Mouse (Mus musculus) adrenal gland, adult 2 months (tissue): ENCODE results near the gene Ephb2. TPM values are rescaled to one million over a fixed set of nuclear protein-coding genes. Genes with fewer than 3 reads are reported as not detected.

ENCODE experiments used
- DNase-seq: peaks from one replicate; pipeline ENCODE4 v3.0.0; 2021
- polyA plus RNA-seq: library from polyadenylated mRNA; depleted of rRNA; stranded (reverse); fragments of >200 nt; gene quantifications from 2 replicates; pipeline ENCODE4 v1.2.3, GENCODE M21; 2012
- total RNA-seq, 2 experiments: library from RNA; stranded (reverse); gene quantifications; 2 replicates each; pipeline ENCODE4 v1.2.3; 2021

Gene Ephb2
- total and polyA plus RNA-seq, 3 experiments, result 18.1 to 101 (median 26.2) TPM

- DNase-seq, result no peak
Observed at GRCm38 (mm10) chr4:136651882-136652527, 183.8 kb downstream of the Ephb2 start.

DNA sequence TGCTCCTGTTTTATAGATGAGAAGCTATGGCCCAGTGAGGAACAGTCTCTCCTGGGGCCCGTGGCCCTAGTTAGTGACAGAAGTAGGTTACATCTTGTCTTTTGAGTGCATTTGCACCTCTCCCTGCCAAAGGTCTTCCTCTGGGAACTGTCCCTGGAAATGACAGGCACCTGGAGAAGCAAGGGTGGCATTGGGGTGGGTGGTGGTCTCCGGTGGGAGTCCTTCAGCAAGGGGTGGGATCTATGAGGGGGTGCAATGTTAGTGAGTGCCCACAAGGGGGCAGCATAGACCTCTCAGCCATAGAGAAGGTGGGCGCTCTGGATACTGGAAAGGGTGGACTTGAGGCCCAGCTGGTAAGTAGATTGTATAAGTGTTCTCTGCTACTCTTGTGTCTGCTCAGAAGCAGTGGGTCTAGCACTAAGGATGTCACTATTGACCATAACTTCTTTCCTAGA is 184.4 kb downstream of the Ephb2 start:
- no peak for DNase-seq

- no peak for DNase-seq
Observed at GRCm38 (mm10) chr4:136650261-136650660, 185.5 kb downstream of the Ephb2 start.

DNA sequence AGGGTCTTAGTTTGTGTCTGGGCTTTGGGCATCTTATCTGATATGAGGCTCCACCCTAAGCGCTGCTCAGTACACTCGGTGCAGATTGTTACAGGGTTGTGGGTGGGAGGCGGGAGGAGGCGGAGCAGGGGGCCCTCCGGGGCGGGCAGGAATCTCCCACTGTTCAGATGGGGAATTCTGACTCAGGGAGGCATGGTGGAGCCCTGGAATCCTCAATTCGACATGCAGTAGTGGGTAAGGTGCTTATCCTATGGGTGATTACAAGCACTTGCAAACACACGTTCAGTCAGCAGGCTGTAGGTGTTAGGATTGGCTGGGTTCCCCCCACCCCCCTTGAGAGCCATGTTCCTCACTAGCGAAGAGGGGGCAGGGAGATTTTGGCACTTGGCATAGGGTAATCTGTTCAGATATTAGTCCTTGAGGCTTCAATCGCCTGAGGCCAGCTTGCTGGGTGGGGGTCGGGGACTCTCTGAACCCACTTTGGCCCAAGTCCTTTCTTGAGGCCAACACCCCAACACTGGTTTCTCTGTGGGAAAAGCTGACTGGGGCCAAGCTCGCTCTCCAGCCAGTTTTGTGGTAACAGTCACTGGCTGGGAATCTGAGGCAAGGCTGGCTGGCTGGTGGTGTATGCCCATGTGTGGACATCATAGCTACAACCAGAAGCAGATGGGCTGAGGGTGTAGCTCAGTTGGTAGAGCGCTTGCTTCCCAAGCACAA is 186.2 kb downstream of the Ephb2 start:
- no peak for DNase-seq

DNA sequence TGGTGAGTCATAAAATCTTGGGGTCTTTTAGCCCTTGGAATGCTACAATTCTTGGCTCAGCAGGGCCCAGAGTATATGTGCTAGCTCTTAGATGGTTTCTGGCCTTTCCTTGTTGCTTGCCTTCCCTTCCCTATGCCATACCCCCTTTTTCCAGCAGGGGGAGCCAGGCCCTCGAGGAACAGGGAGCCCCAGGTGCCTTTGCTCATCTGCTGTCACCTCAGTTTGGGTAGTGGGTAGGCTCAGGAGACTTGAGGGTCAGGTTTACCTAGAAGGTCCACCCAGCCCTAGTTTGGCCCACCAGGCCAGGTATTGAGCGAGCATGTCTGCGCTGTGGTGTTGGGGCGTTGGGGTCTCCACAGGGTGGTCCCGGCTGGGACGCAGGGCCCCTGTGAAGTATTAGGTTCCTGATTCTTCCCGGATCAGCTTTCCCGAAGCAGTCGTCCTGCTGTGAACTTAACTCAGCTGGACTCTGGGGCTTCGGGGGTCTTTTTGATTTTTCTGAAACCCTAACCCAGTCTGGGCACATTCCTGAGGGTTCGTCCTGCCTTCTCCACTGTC is 186.8 kb downstream of the Ephb2 start:
- DNase-seq, result peak; percentile 82

DNA sequence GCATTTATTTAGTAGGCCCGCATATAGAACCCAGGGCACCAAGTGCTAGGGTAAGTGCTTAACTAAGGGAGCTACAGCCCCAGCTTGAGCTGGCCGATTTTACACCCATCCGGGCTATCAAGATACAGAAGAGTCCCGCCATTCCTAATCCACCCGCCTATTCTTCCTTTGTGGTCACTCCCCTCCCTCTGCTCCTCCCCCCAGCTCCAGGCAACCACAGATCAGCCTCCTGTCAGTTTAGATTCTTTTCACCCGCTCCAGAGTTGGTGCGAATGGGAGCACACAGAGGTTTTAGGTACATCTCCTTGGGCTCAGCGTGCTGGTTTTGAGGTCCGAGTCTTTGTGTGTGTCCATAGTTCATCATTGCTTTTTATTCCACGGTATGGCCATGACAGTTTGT is 196.9 kb downstream of the Ephb2 start:
- DNase-seq, result no peak

GRCm38 (mm10) chr4:136638230-136638750 is 197.5 kb downstream of the Ephb2 start:
- DNase-seq, result no peak

DNA sequence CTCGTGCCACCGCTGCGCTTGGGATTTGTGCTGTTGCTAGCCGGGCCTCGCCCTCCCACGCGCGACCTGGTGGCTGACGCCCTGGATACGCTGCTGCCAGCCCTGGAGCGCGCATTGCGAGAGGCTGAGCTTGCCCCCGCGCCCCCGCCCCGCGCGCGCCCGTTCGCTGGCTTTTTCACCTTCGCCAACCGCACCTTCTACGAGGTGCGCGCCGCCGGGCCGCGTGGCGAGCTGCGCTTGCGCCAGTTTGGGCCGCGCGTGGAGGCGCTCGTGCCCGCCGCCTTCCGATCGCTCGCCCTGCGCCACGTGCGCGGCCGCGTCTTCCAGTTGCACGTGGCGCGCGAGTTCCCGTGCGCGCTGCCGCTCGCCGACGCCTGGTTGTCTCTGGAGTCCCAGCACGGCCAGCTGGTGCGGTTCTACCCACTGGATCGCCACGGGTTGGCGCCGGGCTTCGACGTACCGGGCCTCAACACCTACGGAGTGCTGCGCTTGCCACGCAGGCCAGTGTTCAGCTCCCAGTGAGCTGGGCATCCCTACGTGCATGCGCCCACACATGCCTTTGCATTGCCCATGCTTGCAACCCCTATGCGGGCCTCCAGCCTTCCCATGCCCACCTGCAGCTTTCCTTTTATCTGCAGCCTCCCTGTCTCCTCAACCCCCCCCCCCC is 198.1 kb downstream of the Ephb2 start:
- DNase-seq, result peak; percentile 13

- DNase-seq, result no peak
Observed at GRCm38 (mm10) chr4:136636983-136637562, 198.7 kb downstream of the Ephb2 start.

DNA sequence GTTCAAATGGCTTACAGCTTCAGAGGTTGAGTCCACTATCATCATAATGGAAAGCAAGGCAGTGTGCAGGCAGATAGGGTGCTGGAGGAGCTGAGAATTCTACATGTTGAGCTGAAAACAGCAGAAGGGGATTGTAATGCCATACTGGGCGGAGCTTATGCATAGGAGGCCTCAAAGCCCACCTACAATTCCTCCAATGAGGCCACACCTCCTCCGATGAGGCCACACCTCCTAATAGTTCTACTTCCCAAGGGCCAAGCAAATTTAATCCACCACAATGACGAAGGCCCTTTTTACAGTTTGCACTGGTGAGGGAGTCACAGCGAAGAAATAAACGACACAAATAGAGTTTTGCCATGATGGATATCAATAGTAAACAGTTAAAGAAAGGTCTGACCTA is 199.3 kb downstream of the Ephb2 start:
- no peak for DNase-seq

- DNase-seq, result no peak
Observed at GRCm38 (mm10) chr4:136635995-136636394, 199.8 kb downstream of the Ephb2 start.

GRCm38 (mm10) chr4:136631237-136631994 is 204.4 kb downstream of the Ephb2 start:
- peak; percentile 80 for DNase-seq

DNA sequence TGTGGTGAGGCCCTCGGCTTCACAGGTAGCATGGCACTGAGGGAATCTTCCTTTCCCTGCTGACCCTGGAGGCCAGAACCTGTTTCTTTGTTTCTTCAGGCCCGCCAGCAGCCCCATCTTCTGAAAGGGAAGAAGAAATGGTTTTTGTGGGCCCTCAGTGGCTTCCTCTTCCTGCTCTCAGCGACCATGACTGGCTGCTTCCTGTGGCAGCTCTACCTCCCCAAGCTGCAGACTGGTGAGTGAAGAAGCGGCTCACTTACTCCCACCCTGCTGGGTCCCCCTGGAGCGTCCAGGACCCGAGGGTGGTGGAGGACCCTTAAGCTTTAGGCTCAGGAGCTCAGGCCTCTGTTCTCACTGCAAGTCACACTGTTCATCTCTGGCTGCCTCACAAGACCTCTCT is 209.2 kb downstream of the Ephb2 start:
- no peak for DNase-seq

DNA sequence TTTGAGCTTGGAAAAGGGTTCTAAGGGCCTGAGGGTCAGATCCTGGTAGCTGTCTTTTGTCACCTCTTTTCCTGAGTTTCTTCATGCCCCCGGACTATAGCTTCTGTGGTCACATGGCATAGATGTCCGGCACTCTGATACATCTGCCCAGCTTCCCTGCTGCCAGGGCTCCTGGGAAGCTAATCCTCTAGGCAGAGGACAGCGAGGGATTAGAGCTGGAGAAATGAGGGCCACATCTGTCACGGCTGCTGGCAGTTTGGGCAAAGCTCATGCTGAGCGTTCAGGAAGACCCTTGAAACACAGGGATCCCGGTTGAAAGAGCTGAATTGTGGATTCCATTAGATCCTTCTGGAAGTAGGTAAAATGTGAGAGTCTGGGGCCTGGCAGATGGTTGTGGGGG is 213.4 kb downstream of the Ephb2 start, which contains the start of gene Lactbl1:
Gene Lactbl1 (plus strand): TSS at position 234 of the 400 bp plus-strand sequence.
- no peak for DNase-seq

DNA sequence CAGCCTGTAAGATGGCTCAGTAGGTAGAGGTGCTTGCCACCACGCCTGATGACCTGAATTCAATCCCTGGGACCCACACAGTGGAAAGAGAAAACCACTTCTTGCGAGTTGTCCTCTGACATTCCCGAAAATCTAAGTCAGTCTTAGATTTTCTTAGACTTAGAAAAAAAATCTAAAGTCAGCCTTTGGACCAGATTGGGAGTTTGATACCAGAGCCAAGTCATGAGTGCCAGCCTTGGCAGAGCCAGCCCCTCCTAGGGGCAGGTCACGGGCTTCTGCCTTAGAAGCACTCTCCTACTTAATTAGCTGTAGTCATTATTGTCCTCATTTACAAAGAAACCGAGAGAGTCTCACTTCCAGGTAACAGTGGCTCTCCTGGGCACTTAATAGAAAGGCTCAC is 213.8 kb downstream of the Ephb2 start:
- no peak for DNase-seq

- peak; percentile 30 for DNase-seq
Observed at GRCm38 (mm10) chr4:136621336-136621735, 214.5 kb downstream of the Ephb2 start.

DNA sequence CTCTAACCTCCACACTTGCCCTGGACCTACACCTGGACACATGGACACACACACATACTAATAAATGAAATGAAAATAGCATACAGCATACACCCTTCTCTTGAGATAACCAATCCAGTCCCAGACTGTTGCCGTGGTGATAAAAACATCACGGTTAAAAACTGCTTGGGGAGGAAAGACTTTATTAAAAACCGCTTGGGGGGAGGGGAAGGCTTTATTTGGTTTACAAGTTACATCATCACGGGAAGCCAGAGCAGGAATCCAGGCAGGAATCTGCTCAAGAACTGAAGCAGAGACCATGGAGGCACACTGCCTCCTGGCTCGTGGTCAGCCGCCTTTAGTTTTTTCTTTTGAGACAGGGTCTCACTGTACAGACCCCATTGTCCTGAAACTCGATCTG is 222.1 kb downstream of the Ephb2 start:
- DNase-seq, result no peak

DNA sequence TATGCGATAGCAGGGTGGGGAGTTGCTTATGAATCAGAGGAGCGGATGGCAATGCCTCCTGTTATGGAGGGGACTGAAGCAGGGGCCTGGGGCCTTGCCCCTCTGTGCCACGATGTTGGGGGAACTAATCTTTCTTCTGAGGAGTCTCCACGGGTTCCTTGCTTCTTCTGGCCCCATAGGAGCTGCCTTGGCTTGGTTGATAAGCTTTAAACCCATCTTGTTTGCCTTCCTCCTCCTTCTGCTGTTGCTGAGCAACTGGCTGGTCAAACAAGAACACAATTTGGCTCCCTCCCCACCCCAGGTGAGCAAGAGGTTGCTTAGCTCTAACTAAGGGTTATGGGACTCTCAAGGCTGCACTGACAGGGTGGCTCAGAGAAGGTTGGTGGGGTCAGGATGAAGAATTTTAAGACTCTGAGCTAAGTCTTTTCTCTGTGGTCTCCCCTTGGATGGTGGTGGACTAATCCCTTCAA is 225.4 kb downstream of the Ephb2 start, which contains the start of gene Tex46:
Gene Tex46 (plus strand): TSS at position 51 of the 470 bp plus-strand sequence.
- DNase-seq, result no peak

- DNase-seq, result no peak
Observed at GRCm38 (mm10) chr4:136605756-136606485, 229.9 kb downstream of the Ephb2 start.

DNA sequence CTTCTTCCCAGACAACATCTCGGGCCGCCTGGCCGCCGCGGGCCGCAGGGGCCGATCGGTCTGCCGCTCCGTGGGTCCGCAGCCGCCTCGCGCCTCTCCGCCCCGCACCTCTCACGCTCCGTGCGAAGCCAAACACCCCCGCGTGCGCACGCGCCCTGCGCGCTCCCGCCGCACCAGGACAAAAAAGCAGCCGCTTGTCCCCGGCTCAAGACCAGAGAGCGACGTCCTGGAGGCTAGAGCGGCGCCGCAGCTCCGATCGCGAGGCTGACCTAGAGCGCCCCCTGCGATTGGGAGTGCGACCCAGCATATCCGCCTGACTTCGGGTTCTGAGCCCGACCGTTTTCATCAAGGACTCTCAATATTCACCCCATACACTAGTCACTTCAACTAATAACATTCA is 233.2 kb downstream of the Ephb2 start, which contains the start of gene Kdm1a:
Gene Kdm1a (minus strand): TSS at position 156 of the 400 bp plus-strand sequence.
- peak; percentile 96 for DNase-seq
